21 mouse cellular contexts compared by ENCODE assay signal in the genomic region with DNA sequence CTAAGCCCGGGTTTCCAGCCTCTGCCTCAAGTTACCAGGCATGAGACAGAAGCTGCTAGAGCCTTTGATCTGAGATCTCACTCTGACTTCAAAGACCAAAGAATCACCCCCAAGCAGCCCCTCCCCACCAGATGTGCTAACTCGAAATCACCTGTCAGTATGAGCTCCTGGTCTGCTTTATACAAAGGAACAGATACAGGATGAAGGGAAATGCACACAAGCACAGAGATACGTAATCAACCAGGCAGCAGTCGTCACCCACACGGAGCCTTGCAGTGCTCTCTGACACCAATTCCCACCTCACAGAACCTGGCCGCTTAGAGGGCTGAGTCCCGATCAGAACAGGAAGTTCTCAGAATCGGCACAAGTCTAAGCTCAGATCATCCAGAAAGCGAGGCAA.
DNase-seq lines count a peak whose midpoint lies in the region; TF ChIP-seq lines count a peak whose summit lies in the region.
"Had no signal": no experiment of that assay in that cellular context is flagged by ENCODE, and none has a peak within 500 bp of the region (broad histone marks: within the 10 kb centered on the region; RNA-seq: fewer than 3 reads in every experiment).

No protein-coding gene starts in this region.

- H3K4me1 ChIP-seq in lung, adult 2 months (ENCODE audit: control insufficient read depth, insufficient read depth, low read length) = peaks cover 3% of the 10 kb centered on the region; the same call in 1 of the 2 replicates
- H3K4me1 ChIP-seq: midbrain, embryonic 10.5 days had no signal

- H3K4me3 ChIP-seq in lung, adult 2 months (replicated peaks; ENCODE audit: extremely low read depth, low read depth, low read length) = no peak overlapping the region
- H3K4me3 ChIP-seq: heart, adult 2 months; hindbrain, embryonic 10.5 days; left cerebral cortex, adult 2 months; midbrain, embryonic 10.5 days had no signal

- TF ChIP-seq POLR2A in lung, adult 2 months (IDR thresholded peaks at IDR 0.05; ENCODE audit: borderline replicate concordance, extremely low read depth, low read depth, low read length) = no peak

- no peak for TF ChIP-seq CTCF in lung, adult 2 months (IDR thresholded peaks at IDR 0.05; ENCODE audit: insufficient read depth, low read length)

- DNase-seq in lung, adult 2 months = peak; percentile 1
- DNase-seq in lung, postnatal 10 days = no peak
- DNase-seq in T-cell, adult 2 months (ENCODE audit: low spot score) = peak; percentile 87
- peak; percentile 86 for DNase-seq in naive thymus-derived CD4-positive, alpha-beta T cell, adult 2 months (ENCODE audit: low read depth)
- DNase-seq in thymus, postnatal 36 days = peak; percentile 80 to 89
- DNase-seq in cerebellum, adult 8-10 months = no peak
- DNase-seq in embryo, embryonic 11 days = no peak
- no peak for DNase-seq in kidney, postnatal 10 days
- DNase-seq: adrenal gland, postnatal 14 days; cerebellum, adult 11 months; cerebellum, postnatal 25 days; gastrocnemius, postnatal 14 days; kidney, adult 2 months; kidney, postnatal 14 days; lung, embryonic 14.5 days; lung, postnatal 4 days; right cerebral cortex, postnatal 4 days had no signal

- WGBS in lung, adult 2 months = 55% methylated on average over 9 of the region's 9 CpGs

Comparison
In these comparisons a context has a peak if more than half of its experiments do, and no peak if none do; other contexts are left out.
1. DNase-seq: peak in lung, adult 2 months (single experiment), T-cell, adult 2 months (single experiment), naive thymus-derived CD4-positive, alpha-beta T cell, adult 2 months (single experiment) and thymus, postnatal 36 days (2 of 2); none in lung, postnatal 10 days (single experiment), cerebellum, adult 8-10 months (single experiment), embryo, embryonic 11 days (single experiment) and kidney, postnatal 10 days (single experiment).